Mouse (Mus musculus) liver, postnatal 0 days (tissue): ENCODE results near the gene Map3k13.

ENCODE experiments used
- CTCF ChIP-seq: sonication (generic); IDR thresholded peaks from 2 replicates; pipeline ENCODE4 v1.5.1; 2016; ENCODE audit warnings: antibody characterized with exemption, low read depth
- EP300 ChIP-seq: IDR thresholded peaks from 2 replicates; pipeline ENCODE4 v1.6.1; 2016; ENCODE audit warnings: antibody characterized with exemption, low read depth, mild to moderate bottlenecking

DNA sequence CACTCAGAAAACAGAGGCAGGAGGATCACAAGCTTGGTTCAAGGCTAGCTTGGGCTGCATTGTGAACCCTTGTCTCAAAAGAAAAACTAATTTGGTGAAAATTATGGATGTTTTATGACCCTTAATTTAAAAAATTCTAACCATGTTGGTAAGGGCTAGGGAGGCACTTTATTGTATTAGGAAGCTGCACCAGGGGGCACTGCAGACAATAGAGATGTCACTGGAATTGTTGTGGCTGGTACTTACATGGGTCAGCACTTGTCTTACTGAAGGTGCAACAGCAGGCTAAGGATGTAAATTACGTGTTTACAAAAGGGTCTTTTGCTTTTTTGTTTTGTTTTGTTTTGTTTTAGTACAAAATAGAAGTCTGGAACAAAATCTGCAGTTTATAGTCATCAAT is 39.3 kb downstream of the Map3k13 start:
- TF ChIP-seq CTCF (peak; percentile 39), EP300 (no peak)
